Mouse (Mus musculus) lung, postnatal 14 days (tissue): ENCODE results near the gene Rbfox3.

ENCODE experiments used
- DNase-seq: peaks from one replicate; pipeline ENCODE4 v3.0.0; 2021

Gene Rbfox3

DNA sequence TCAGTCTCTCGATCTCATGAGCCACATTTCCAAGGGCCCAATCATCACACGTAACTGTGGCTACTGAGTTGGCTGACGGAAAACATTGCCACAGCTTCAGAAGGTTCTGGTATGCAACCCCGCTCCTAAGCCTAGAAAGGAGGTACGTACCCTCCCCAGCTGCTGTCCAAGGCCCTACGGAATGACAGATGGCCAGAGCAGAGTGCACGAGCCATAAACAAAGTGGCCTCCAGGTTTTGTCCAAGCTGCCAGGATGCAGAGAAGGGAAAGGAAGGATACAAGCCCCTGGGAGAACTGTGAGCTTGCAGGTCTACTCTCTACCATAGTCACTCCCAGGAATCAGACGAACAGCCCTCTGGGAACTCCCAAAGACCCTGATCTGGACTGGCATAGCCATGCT lies 327.8 kb downstream of the Rbfox3 start:
- no peak for DNase-seq

GRCm38 (mm10) chr11:118581019-118581418 lies 330.4 kb downstream of the Rbfox3 start:
- DNase-seq, result no peak

DNA sequence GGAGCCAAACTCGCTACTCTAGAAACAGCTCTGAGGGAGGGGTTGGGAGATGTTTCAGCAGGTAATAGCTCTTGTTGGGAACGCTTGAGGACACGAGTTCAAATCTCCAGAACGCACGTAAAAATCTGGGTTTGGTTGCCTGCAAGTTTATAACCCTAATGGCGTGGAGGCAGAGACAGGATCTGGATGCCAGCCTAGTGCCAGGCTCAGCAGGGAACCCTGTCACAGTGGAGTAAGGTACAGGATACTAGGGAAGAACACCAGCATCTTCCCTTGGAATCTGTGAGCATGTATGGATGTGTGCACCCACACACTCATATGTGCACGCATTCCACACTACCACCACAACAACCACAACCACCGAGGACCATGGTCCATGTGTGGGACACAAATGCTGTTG lies 331.8 kb downstream of the Rbfox3 start:
- no peak for DNase-seq

DNA sequence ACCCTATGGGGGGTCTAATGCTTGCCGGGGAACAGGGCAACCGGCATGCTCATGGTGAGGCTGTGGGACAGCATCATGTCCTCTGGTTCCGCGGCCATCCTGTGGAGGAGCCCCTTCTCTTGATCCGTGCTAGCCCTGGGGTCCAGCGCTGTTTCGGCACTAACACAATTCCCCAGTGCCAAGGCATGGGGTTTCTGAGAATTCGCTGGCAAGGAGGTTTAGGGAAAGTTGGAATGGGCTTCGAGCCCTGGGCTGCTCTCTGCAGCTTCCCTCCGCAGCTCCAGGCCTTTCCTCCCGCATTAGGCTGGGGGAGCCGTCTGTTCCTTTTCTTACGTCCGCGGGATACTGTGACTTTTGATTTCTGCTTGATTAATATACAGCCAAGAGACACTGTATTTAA lies 334.1 kb downstream of the Rbfox3 start:
- DNase-seq, result no peak

DNA sequence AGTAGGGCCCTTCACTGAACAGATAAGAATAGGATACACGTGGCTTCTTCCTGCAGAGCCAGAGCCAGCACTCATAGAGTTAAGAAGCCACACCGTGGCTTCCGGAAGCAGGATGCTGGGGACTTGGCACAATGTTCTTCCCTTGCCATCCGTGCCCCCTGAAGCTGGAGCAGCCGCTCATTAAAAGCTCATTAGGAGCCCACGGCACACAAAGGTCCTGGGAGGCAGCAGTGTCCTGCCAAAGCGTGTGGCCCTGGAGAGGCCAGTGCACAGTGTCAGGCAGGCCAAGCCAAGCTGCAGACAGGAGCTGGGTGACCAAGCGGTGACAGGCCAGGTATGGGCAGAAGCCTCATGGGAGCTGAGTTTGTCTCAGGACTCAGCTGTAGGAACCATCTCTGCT lies 334.8 kb downstream of the Rbfox3 start:
- DNase-seq, result no peak

DNA sequence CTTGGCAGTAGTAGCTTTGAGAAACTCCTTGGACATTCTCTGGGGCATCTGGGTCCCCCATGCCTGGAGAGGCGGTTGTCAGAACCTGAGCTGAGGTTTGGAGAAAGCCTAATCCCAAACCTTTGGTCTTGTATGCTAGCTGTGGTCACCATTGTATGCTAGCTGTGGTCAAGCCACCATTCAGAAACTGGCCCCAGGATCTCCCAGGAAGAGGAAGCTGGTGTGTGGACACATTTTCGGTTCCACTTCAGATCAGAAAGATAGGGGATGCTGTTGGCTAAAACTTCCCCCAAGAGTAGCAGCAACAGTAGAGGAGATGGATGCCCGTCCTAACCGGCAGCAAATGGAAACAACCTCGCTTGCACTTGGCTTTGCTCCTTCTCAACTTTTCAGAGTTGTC lies 337.0 kb downstream of the Rbfox3 start:
- DNase-seq, result no peak

GRCm38 (mm10) chr11:118573569-118573968 lies 337.8 kb downstream of the Rbfox3 start:
- DNase-seq, result peak; percentile 34

- no peak for DNase-seq
These were observed 338.4 kb downstream of the Rbfox3 start for GRCm38 (mm10) chr11:118573000-118573399.

GRCm38 (mm10) chr11:118570164-118570563 lies 341.2 kb downstream of the Rbfox3 start:
- no peak for DNase-seq

GRCm38 (mm10) chr11:118569571-118570062 lies 341.8 kb downstream of the Rbfox3 start:
- no peak for DNase-seq

DNA sequence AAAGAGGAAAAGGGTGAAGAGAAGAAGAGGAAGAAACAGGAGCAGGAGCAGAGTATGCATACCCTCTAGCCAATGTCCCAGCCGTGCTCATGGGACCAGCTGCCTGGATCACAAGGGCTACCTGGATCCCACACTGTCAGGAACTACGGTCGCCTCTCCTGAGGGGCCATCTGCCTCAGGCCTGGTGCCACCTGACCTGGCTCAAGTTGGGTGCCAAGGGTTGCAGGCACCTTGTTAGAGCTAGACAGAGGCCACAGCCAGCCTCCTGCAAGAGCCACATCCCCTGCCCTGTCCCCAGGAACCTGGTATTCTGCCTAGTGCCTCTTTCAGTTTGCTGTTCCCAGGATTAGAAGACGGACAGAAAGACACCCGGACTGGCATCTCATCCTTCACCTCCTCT lies 347.5 kb downstream of the Rbfox3 start:
- no peak for DNase-seq

DNA sequence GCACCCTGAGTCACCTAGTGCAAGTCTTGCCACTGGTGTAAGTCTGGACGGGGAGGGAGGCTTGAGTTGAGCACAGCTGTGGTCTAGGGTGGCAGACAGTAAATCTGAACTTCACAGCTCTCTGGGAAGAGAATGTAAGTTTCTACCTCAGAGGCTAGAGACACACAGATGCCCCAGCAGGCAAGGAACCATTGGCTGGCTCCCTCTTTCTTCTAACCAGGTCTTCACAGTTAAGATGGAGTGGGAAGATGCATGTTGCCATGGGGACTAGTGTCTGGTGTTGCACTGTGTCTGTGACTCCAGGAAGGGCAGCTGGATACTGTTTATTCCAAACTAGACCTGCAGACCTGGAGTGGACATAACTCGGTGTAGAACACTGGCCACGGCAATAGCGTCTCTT lies 348.6 kb downstream of the Rbfox3 start:
- no peak for DNase-seq

- no peak for DNase-seq
These were observed 353.2 kb downstream of the Rbfox3 start for GRCm38 (mm10) chr11:118558193-118558592.

GRCm38 (mm10) chr11:118555631-118556030 lies 355.8 kb downstream of the Rbfox3 start:
- DNase-seq, result no peak

DNA sequence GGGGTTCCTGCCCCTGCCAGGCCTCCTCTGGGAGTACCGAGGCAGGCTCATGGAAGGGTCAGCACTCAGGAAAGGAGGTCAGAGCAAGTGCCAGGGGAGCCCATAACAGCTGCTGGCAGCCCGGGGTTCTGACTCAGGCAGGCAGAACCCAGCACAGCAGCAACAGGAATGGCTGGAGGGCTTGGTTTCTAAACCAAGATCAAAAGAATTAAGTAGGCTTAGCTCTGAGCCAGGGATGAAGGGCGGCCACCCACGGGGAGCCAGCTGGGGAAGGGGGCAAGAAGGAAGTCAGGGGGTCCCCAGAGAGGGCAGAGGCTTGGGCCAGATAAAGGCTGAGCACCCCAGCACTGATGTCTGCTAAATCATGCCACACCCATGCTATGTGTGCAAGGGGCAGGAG lies 356.9 kb downstream of the Rbfox3 start:
- DNase-seq, result no peak

- no peak for DNase-seq
These were observed 357.5 kb downstream of the Rbfox3 start for GRCm38 (mm10) chr11:118553926-118554325.

DNA sequence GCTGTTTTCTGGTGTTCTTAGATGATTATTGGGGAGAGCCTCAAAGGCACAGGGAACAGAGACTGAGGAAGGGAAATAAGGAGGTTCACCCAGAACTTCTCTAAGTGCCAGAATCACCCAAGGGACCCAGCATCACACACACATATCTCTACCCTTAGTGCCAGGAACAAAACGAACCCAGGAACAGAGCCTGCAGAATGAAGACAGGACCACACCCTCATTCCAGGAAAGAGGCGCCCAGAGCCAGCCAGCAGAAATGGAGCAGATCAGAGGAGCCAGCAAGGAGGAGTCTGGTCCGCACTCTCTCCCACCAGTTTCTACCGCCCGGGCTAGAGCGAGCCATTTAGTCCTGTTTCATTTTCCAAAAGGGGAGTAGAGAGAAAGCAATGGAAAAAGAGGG lies 358.4 kb downstream of the Rbfox3 start:
- DNase-seq, result no peak

DNA sequence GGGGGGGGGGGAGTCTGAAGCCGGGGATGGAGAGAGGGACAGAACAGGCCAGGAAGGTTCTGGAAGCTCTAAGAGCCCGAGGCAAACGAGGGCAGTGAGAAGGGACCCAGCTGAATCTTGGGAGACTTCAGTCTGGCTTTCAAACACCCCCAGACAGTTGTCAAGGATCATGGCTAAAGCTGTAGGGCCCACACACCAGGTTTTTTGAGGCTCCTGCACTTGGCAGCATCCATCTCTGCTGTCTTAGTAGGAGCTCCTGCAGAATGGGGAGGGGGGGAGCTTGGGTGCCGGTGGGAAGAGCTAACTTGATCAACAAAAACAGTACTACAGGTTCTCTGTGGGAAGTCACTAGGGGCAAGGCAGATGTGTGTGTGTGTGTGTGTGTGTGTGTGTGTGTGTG lies 358.9 kb downstream of the Rbfox3 start:
- no peak for DNase-seq

DNA sequence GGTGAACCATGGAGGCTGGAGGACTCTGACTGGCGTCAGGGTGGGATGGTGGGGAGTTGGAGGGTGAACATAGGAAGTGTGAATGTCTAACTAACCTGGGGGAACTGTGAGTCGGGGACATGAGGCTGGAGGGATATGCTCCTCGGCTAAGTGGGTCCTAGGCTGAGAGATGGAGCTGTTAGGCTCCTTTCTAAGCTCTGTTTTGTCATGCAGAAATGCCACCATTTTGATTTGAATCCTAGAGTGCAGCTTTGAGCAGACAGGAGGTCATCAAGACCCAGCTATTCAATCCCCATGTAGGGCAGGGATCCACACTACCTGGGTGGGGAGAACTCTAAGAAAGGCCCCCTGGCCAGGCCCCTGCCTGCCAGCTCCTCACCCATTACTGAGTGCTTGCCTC lies 359.7 kb downstream of the Rbfox3 start:
- DNase-seq, result no peak

- DNase-seq, result no peak
These were observed 360.4 kb downstream of the Rbfox3 start for GRCm38 (mm10) chr11:118550773-118551520.

- no peak for DNase-seq
These were observed 363.2 kb downstream of the Rbfox3 start for GRCm38 (mm10) chr11:118548242-118548641.

- no peak for DNase-seq
These were observed 365.1 kb downstream of the Rbfox3 start for GRCm38 (mm10) chr11:118546269-118546668.

DNA sequence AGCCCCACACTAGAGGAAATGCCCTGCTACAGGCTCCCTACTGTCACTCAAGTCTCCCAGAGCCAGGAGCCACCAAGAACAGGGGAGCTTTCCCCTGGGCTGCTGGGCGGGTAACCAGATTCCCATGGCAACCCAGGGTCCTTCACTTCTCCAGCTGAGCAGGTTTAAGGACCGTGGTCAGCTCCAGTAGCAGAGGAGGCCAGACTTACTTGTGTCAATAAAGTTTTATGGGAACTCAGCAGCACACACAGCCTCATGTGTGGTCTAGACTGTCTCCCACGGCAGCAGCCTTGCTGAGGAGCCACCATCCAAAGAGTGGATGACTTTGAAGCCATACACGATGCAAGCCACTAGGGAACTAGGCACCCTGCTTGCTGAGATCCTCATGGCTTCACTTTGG lies 365.7 kb downstream of the Rbfox3 start:
- no peak for DNase-seq

- DNase-seq, result no peak
These were observed 366.8 kb downstream of the Rbfox3 start for GRCm38 (mm10) chr11:118544564-118544963.

DNA sequence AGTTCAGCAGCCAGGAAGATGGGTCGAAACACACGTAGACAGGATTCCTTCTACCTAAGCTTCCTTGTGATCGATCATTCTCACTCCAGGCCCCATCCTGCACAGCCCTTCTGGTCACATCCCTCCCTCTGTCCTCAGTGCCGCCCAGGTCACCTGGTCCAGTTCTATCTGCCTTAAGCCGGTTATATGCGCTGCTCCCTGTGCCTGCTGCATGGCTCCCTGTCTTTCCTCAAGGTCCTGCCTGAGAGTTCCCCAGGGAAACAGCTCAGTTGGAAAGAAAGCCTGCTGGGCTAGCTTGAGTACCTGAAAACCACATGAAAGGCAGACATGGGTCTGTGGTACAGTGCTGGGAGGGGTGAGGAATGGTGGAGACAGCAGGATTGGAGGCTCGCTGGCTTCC lies 368.5 kb downstream of the Rbfox3 start:
- DNase-seq, result no peak
